Mouse (Mus musculus) neutrophil, adult 65 days (primary cell): ENCODE measurements around the gene Il12a. TPM values are rescaled to one million over a fixed set of nuclear protein-coding genes. Genes with fewer than 3 reads are reported as not detected.

Experiments used
- total RNA-seq: library from RNA; stranded (reverse); gene quantifications from 2 replicates; pipeline ENCODE4 v1.2.4, GENCODE M21; 2023

Gene Il12a
- 4.2 and 5.0 TPM in 2 replicates for total RNA-seq

GRCm38 (mm10) chr3:68690344-68690743 is at the start of gene Il12a:
Gene Il12a (plus strand): TSS chr3:68690644.

Other genes starting within 250 kb of the Il12a start
- gene 1110032F04Rik, start 178.9 kb downstream of the Il12a start, total RNA-seq = not detected in 2 replicates